Mouse (Mus musculus) forebrain, embryonic 16.5 days (tissue): Measurements from ENCODE around the gene Klhdc3. TPM values are rescaled to one million over a fixed set of nuclear protein-coding genes. Genes with fewer than 3 reads are reported as not detected.

Experiments
- ATAC-seq: fragments of 200-750 bp; cut with Nextera tagmentation; 2 replicates; pipeline ENCODE4 v1.8.0; 2017; ENCODE audit warnings: mild to moderate bottlenecking, moderate library complexity
- H3K27ac ChIP-seq: fragments of 300-500 bp; sonication (generic); 2 replicates; pipeline ENCODE4 v1.5.1; 2014; ENCODE audit warnings: low read length, control low read depth
- H3K27me3 ChIP-seq: fragments of 300-500 bp; sonication (generic); replicated peaks from 2 replicates; pipeline ENCODE4 v1.6.1; 2014; ENCODE audit warnings: low read length; ENCODE audit not compliant: control insufficient read depth, insufficient read depth
- H3K36me3 ChIP-seq: fragments of 300-500 bp; sonication (generic); 2 replicates; pipeline ENCODE4 v1.6.1; 2014; ENCODE audit not compliant: control insufficient read depth, insufficient read depth
- H3K4me1 ChIP-seq: fragments of 300-500 bp; sonication (generic); replicated peaks from 2 replicates; pipeline ENCODE4 v1.6.1; 2014; ENCODE audit warnings: low read length; ENCODE audit not compliant: control insufficient read depth, insufficient read depth
- H3K4me2 ChIP-seq: fragments of 300-500 bp; sonication (generic); 2 replicates; pipeline ENCODE4 v1.6.1; 2014; ENCODE audit warnings: mild to moderate bottlenecking, low read length, control low read depth
- H3K4me3 ChIP-seq: fragments of 300-500 bp; sonication (generic); replicated peaks from 2 replicates; pipeline ENCODE4 v1.5.1; 2014; ENCODE audit warnings: mild to moderate bottlenecking, low read length, control low read depth
- H3K9ac ChIP-seq: fragments of 300-500 bp; sonication (generic); replicated peaks from 2 replicates; pipeline ENCODE4 v1.6.1; 2014; ENCODE audit warnings: low read depth, low read length, control low read depth
- H3K9me3 ChIP-seq: fragments of 300-500 bp; sonication (generic); 2 replicates; pipeline ENCODE4 v1.6.1; 2016; ENCODE audit warnings: low read length; ENCODE audit not compliant: control insufficient read depth
- WGBS: fragments of 180-500 bp; shearing (Covaris S2); extraction: QIAGEN DNeasy Blood & Tissue Kit; methylation state at CpG from one replicate; pipeline ENCODE4 v1.1.7; 2014; 5-methylcytosine and 5-hydroxymethylcytosine counted together
- polyA plus RNA-seq: library from polyadenylated mRNA; unstranded; fragments of >200 nt; fragmentation: Nextera tagmentation; extraction: Ambion mirVana; gene quantifications from 2 replicates; pipeline ENCODE4 v1.2.1, GENCODE M21; 2015

Gene Klhdc3
- polyA plus RNA-seq, 1 experiment from 2014 or later: 191 TPM

GRCm38 (mm10) chr17:46650232-46651031 is 30.3 kb downstream of the Klhdc3 start, which contains the start of gene Cul7:
Gene Cul7 (plus strand): TSS chr17:46650337.
- Histone ChIP-seq H3K4me2 (peak within 1 kb of the TSS; percentile 83), H3K9me3 (no peaks in the 10 kb centered on the region), H3K4me1 (peaks cover 31% of the 10 kb centered on the region), H3K27ac (peak within 1 kb of the TSS; percentile 89), H3K27me3 (no peaks in the 10 kb centered on the region), H3K4me3 (peak within 1 kb of the TSS; percentile 64), H3K9ac (peak within 1 kb of the TSS; percentile 88), H3K36me3 (peaks cover 7% of the 10 kb centered on the region)
- 0% methylated on average over 54 of the region's 58 CpGs for WGBS
- ATAC-seq: peak; percentile 95

- H3K4me1 ChIP-seq: peaks cover 37% of the 10 kb centered on the region
- peak overlapping the region; percentile 83 for H3K4me2 ChIP-seq
- peak overlapping the region; percentile 64 for H3K4me3 ChIP-seq
- peak overlapping the region; percentile 89 for H3K27ac ChIP-seq
- peak overlapping the region; percentile 88 for H3K9ac ChIP-seq
- 31% methylated on average over 15 of the region's 15 CpGs for WGBS
- H3K9me3 ChIP-seq: no peaks in the 10 kb centered on the region
- H3K36me3 ChIP-seq: peaks cover 5% of the 10 kb centered on the region; the same call in 1 of the 2 replicates
- ATAC-seq: no peak
- H3K27me3 ChIP-seq: no peaks in the 10 kb centered on the region
Measured at GRCm38 (mm10) chr17:46649811-46650210, 30.9 kb downstream of the Klhdc3 start.

- no peak overlapping the region for H3K4me2 ChIP-seq
- H3K4me3 ChIP-seq: no peak overlapping the region
- no peaks in the 10 kb centered on the region for H3K9me3 ChIP-seq
- 0 out of 2 replicates have a peak, but pooled peaks cover 3% of the 10 kb centered on the region for H3K36me3 ChIP-seq
- ATAC-seq: no peak
- no peak overlapping the region for H3K9ac ChIP-seq
- H3K4me1 ChIP-seq: peaks cover 44% of the 10 kb centered on the region
- no peak overlapping the region for H3K27ac ChIP-seq
- no peaks in the 10 kb centered on the region for H3K27me3 ChIP-seq
- WGBS: 96% methylated on average over 9 of the region's 9 CpGs
Measured at GRCm38 (mm10) chr17:46648436-46648835, 32.3 kb downstream of the Klhdc3 start.

- Histone ChIP-seq H3K9me3 (no peaks in the 10 kb centered on the region), H3K27me3 (no peaks in the 10 kb centered on the region), H3K9ac (no peak overlapping the region), H3K4me3 (no peak overlapping the region), H3K27ac (no peak overlapping the region), H3K4me1 (peaks cover 39% of the 10 kb centered on the region), H3K36me3 (no peaks in the 10 kb centered on the region), H3K4me2 (no peak overlapping the region)
- WGBS: 93% methylated on average over 7 of the region's 7 CpGs
- no peak for ATAC-seq
Measured at GRCm38 (mm10) chr17:46647279-46647678, 33.4 kb downstream of the Klhdc3 start.

GRCm38 (mm10) chr17:46646322-46646662 is 34.4 kb downstream of the Klhdc3 start:
- Histone ChIP-seq H3K4me2 (peak overlapping the region; percentile 96), H3K9ac (peak overlapping the region; percentile 77), H3K4me3 (peak overlapping the region; percentile 69), H3K9me3 (no peaks in the 10 kb centered on the region), H3K27me3 (no peaks in the 10 kb centered on the region), H3K36me3 (peaks cover 6% of the 10 kb centered on the region; the same call in 1 of the 2 replicates), H3K4me1 (peaks cover 30% of the 10 kb centered on the region), H3K27ac (peak overlapping the region; percentile 86)
- under 1% methylated on average over 19 of the region's 19 CpGs for WGBS
- 0 out of 2 replicates have a peak, but pooled peaks have one; percentile 7 for ATAC-seq

GRCm38 (mm10) chr17:46645561-46646321 is 35.0 kb downstream of the Klhdc3 start, which contains the start of the genes Klc4 and Mrpl2:
Gene Klc4 (minus strand): TSS chr17:46646022.
Gene Mrpl2 (plus strand): TSS chr17:46646229.
- peak within 1 kb of the TSS; percentile 77 for H3K9ac ChIP-seq
- peak within 1 kb of the TSS; percentile 86 for H3K27ac ChIP-seq
- H3K9me3 ChIP-seq: no peaks in the 10 kb centered on the region
- peak within 1 kb of the TSS; percentile 69 for H3K4me3 ChIP-seq
- peaks cover 9% of the 10 kb centered on the region; the same call in 1 of the 2 replicates for H3K36me3 ChIP-seq
- under 1% methylated on average over 53 of the region's 53 CpGs for WGBS
- H3K27me3 ChIP-seq: no peaks in the 10 kb centered on the region
- peak; percentile 75 for ATAC-seq
- H3K4me1 ChIP-seq: peaks cover 24% of the 10 kb centered on the region
- H3K4me2 ChIP-seq: peak within 1 kb of the TSS; percentile 96

- peak overlapping the region; percentile 74 for H3K9ac ChIP-seq
- ATAC-seq: no peak
- H3K4me3 ChIP-seq: peak overlapping the region; percentile 69
- no peaks in the 10 kb centered on the region for H3K9me3 ChIP-seq
- H3K27ac ChIP-seq: no peak overlapping the region; the same call in 1 of the 2 replicates
- WGBS: 9% methylated on average over 10 of the region's 11 CpGs
- no peaks in the 10 kb centered on the region for H3K27me3 ChIP-seq
- H3K36me3 ChIP-seq: peaks cover 12% of the 10 kb centered on the region
- H3K4me1 ChIP-seq: peaks cover 24% of the 10 kb centered on the region
- peak overlapping the region; percentile 94 for H3K4me2 ChIP-seq
Measured at GRCm38 (mm10) chr17:46644916-46645475, 35.7 kb downstream of the Klhdc3 start.

- Histone ChIP-seq H3K4me3 (no peak overlapping the region), H3K4me2 (peak overlapping the region; percentile 94; the same call in 1 of the 2 replicates), H3K27ac (no peak overlapping the region), H3K9ac (no peak overlapping the region), H3K36me3 (peaks cover 12% of the 10 kb centered on the region), H3K9me3 (no peaks in the 10 kb centered on the region), H3K27me3 (no peaks in the 10 kb centered on the region), H3K4me1 (peaks cover 20% of the 10 kb centered on the region)
- ATAC-seq: no peak
- WGBS: 89% methylated on average over 12 of the region's 12 CpGs
Measured at GRCm38 (mm10) chr17:46644152-46644805, 36.4 kb downstream of the Klhdc3 start.
